Mouse (Mus musculus) adrenal gland, postnatal 4 days (tissue): ENCODE data around the gene Olfr449. TPM values are rescaled to one million over a fixed set of nuclear protein-coding genes. Genes with fewer than 3 reads are reported as not detected.

Source experiments
- DNase-seq, 2 experiments: peaks; one replicate each; pipeline ENCODE4 v3.0.0; 2021 to 2022; ENCODE audit warnings: low spot score in 2 of 2, mixed read lengths in 2 of 2
- long read RNA-seq, 2 experiments: library from polyadenylated mRNA; stranded (forward); transcript quantifications; one replicate each; pipeline ENCODE4 v2.0.0; 2021
- total RNA-seq, 2 experiments: library from RNA; stranded (reverse); gene quantifications; 2 replicates each; pipeline ENCODE4 v1.2.3; 2021

The Olfr449 gene
- total RNA-seq = not detected
- long read RNA-seq, experiment 1 = 0 reads
- long read RNA-seq, experiment 2 = 0 reads

DNA sequence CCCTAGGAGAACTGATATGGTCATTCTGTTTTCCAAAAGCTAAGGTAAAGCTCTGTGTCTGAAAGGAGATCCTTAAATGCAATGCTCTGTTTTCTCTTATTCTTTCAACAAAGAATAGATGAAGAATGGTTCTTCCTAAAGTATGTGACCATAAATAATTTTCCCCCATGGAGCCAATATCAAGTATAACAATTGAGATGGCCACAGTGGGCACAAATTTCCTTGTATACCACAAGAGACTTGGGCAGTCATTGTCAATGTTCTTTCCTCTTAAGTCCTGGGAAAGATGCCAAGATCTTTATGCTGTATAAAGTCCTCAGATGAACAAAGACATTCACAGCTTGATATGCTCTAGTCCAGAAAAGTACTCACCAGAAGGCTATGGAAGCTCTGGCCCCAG lies at the start of gene Olfr449:
Olfr449 (plus strand) TSS at position 301 of the 400 bp plus-strand sequence.
- no peak for DNase-seq

GRCm38 (mm10) chr6:42784793-42785192 lies 49.4 kb upstream of the Olfr449 start, which contains the start of gene Olfr452:
Gene Olfr452 (plus strand): TSS chr6:42785093.
- no peak for DNase-seq

DNA sequence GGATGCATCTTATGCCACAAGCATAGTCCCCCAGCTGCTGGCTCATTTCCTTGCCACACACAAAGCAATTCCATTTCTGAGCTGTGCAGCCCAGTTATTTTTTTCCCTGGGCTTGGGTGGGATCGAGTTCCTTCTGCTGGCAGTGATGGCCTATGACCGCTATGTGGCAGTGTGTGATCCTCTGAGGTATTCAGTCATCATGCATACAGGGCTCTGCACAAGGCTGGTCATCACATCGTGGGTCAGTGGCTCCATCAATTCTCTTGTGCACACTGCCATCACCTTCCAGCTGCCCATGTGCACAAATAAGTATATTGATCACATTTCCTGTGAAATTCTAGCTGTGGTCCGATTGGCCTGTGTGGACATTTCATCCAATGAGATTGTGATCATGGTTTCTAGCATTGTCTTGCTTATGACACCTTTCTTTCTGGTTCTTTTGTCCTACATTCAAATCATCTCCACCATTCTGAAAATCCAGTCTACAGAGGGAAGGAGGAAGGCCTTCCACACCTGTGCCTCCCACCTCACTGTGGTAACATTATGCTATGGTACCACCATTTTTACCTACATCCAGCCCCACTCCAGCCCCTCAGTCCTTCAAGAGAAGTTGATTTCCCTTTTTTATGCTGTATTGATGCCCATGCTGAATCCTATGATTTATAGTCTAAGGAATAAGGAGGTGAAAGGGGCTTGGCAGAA lies 43.8 kb upstream of the Olfr449 start:
- DNase-seq = no peak

DNA sequence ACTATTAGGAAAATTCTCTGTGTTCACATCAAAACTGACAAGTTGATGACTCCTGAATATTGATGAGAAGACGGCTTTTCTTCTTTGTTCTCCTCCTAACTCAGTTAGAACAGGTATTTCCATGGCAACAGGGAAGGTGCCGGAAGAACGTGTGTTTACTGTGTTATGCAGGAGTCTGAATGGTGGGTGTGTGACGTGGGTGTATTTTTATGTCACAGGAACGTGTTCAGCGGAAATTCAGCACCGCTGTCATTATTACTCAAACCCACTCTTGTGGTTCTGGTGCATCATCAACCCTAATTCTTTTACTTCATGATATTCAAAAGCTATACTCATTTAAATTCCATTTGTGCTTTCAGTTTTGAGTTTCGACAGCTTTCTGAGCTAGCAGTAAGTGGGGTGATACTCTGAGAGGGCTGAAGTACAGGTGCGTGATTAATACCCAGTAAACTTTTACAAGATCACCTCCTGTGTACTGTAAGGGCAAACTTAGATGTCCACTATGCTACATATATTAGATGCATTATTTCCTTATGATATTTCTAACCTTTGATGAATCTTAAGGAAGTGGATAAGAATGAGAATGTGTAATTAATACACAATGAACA lies 43.1 kb upstream of the Olfr449 start:
- no peak for DNase-seq

DNA sequence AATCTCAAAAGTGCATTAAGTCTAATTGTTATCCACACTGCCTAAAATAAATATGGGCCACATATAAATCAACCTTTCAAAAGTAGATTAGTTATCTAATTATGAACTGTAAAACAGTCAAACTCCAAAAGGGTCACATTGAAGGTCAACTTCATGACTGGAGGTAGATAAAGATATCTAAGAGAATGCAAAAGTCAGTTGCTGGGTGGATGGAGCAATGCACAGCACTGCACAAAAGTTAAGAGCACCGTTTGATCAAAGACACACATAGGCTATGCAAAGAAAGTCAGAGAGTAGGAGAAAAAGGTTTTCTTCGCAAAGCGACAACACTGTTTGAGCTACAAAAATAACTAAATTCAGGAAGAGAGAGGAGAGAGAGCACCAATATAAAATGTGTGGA lies 39.2 kb upstream of the Olfr449 start:
- DNase-seq = no peak

- no peak for DNase-seq
These were observed 22.5 kb upstream of the Olfr449 start, which contains the start of gene Olfr450 for GRCm38 (mm10) chr6:42811639-42812038. Gene Olfr450 (plus strand): TSS chr6:42811939.

DNA sequence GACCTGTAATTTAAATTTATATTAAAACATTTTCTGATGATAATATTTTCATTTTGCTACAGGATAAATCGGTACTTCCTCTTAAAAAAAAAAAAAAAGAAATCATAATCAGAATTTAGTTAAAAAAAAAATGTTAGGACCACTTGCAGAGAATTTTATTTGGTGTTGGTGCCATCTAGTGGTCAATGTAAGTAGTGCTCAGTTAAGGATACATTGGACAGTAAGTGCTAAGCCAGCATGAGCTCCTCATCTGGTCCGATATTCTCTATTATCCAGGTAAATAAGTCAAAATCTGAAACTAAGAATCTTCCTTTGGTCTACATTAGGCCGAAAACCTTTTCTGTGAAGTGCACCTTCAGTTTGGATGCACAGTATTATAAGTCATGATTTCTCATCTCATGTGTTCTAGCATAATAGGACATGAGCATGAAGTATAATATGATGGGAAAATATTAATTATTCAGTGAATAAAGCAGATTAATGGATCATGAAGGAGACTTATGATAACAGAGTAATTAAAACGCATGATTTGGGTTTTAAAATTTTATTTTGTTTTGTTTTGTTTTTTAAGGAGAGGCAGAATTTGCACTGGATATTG lies 26.1 kb downstream of the Olfr449 start:
- DNase-seq = no peak

DNA sequence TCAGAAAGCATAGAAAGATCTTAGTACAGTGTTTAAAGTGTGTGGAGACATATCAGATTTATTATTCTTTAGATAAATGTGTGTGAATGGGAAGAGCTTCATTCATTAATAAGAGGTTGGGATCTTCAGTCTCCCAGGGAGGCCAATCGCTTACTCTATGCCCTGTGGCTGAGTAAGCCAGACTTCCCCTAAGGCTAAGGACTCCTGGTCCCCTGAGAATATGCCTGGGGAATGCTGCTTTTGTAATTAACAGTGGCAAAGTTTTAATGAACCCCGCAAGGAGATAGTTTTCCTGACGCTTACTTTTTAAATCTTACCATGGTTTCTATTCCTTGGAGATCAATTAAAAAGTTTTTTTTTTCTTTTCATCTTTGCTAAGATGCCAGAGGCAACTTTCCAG lies 35.5 kb downstream of the Olfr449 start:
- no peak for DNase-seq

DNA sequence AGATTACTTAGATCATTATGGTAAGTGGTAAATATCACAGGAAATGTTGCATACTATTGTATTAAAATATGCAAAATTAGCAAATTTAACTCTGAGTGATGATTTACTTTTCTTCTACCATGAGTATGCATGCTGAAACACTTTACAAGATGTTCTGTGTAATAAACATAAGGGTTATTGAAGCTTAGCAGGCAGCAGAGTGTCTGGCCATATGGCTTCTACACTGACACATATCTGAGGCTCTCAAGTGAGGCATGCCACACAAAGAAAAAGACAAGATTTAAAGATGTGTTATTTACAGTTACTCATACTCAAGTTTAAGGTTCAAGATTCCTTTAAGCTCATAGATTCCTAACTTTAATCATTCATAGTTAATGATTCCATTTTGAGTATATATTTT lies 42.1 kb downstream of the Olfr449 start:
- DNase-seq = no peak

Other genes with a start within 250 kb of the Olfr449 start
- gene Tcaf3, start 236.7 kb upstream of the Olfr449 start, total RNA-seq = not detected
- gene Tcaf2, start 189.1 kb upstream of the Olfr449 start, total RNA-seq = 10 to 100 TPM in 1 of 2 experiments, 1 to 10 TPM in 1; 8.1 to 10.4 TPM
- 10 to 100 TPM; 69.2 to 78.4 TPM for gene Tcaf1, start 124.3 kb upstream of the Olfr449 start, total RNA-seq
- gene Olfr453, start 95.0 kb upstream of the Olfr449 start, total RNA-seq = not detected
- not detected for gene Olfr38, start 78.0 kb upstream of the Olfr449 start, total RNA-seq
- not detected for gene Olfr452, start 49.3 kb upstream of the Olfr449 start, total RNA-seq
- not detected for gene Olfr450, start 22.4 kb upstream of the Olfr449 start, total RNA-seq
- gene Olfr448, start 56.1 kb downstream of the Olfr449 start, total RNA-seq = not detected
- gene Olfr447, start 74.5 kb downstream of the Olfr449 start, total RNA-seq = not detected
- not detected for gene Olfr446, start 87.0 kb downstream of the Olfr449 start, total RNA-seq
- not detected for gene Olfr444, start 114.7 kb downstream of the Olfr449 start, total RNA-seq